Mouse (Mus musculus) lung, embryonic 16.5 days (tissue): ENCODE results near the gene Nin. TPM values are rescaled to one million over a fixed set of nuclear protein-coding genes. Genes with fewer than 3 reads are reported as not detected.

ENCODE experiments used
- ATAC-seq: fragments of 200-750 bp; cut with Nextera tagmentation; 2 replicates; pipeline ENCODE4 v1.8.0; 2017; ENCODE audit warnings: low read depth, mild to moderate bottlenecking, moderate library complexity
- H3K27ac ChIP-seq: fragments of 300-500 bp; sonication (generic); 2 replicates; pipeline ENCODE4 v1.5.1; 2014; ENCODE audit warnings: mild to moderate bottlenecking, control low read depth, low read length
- H3K27me3 ChIP-seq: fragments of 300-500 bp; sonication (generic); 2 replicates; pipeline ENCODE4 v1.6.1; 2014; ENCODE audit warnings: low read depth, low read length, mixed read lengths; ENCODE audit not compliant: control insufficient read depth, insufficient read depth
- H3K36me3 ChIP-seq: fragments of 300-500 bp; sonication (generic); 2 replicates; pipeline ENCODE4 v1.6.1; 2014; ENCODE audit warnings: low read length; ENCODE audit not compliant: control insufficient read depth, insufficient read depth
- H3K4me1 ChIP-seq: fragments of 300-500 bp; sonication (generic); replicated peaks from 2 replicates; pipeline ENCODE4 v1.6.1; 2014; ENCODE audit warnings: low read length, mixed read lengths; ENCODE audit not compliant: control insufficient read depth, insufficient read depth
- H3K4me2 ChIP-seq: fragments of 300-500 bp; sonication (generic); 2 replicates; pipeline ENCODE4 v1.6.1; 2014; ENCODE audit warnings: low read depth, low read length, control low read depth
- H3K4me3 ChIP-seq: fragments of 300-500 bp; sonication (generic); 2 replicates; pipeline ENCODE4 v1.5.1; 2014; ENCODE audit warnings: mild to moderate bottlenecking, low read length, control low read depth
- H3K9ac ChIP-seq: fragments of 300-500 bp; sonication (generic); 2 replicates; pipeline ENCODE4 v1.6.1; 2014; ENCODE audit warnings: low read length, control low read depth
- H3K9me3 ChIP-seq: fragments of 300-500 bp; sonication (generic); 2 replicates; pipeline ENCODE4 v1.6.1; 2016; ENCODE audit warnings: low read length; ENCODE audit not compliant: control insufficient read depth
- WGBS: fragments of 180-500 bp; shearing (Covaris S2); extraction: QIAGEN DNeasy Blood & Tissue Kit; methylation state at CpG from one replicate; pipeline ENCODE4 v1.1.7; 2014; 5-methylcytosine and 5-hydroxymethylcytosine counted together
- polyA plus RNA-seq: library from polyadenylated mRNA; unstranded; fragments of >200 nt; fragmentation: Nextera tagmentation; extraction: Ambion mirVana; gene quantifications from 2 replicates; pipeline ENCODE4 v1.2.1, GENCODE M21; 2015

Gene Nin
- polyA plus RNA-seq, result 11.8 and 12.5 TPM in 2 replicates

GRCm38 (mm10) chr12:70113351-70113750 lies at the start of gene Nin:
Nin (minus strand) TSS chr12:70113717.
- no peaks in the 10 kb centered on the region for H3K36me3 ChIP-seq
- H3K4me3 ChIP-seq, result no peak within 1 kb of the TSS
- peaks cover 16% of the 10 kb centered on the region for H3K4me1 ChIP-seq
- H3K27me3 ChIP-seq, result no peaks in the 10 kb centered on the region
- no peak within 1 kb of the TSS for H3K4me2 ChIP-seq
- 61% methylated on average over 11 of the region's 11 CpGs for WGBS
- no peak within 1 kb of the TSS; the same call in 1 of the 2 replicates for H3K27ac ChIP-seq
- no peak for ATAC-seq
- H3K9me3 ChIP-seq, result no peaks in the 10 kb centered on the region
- no peak within 1 kb of the TSS for H3K9ac ChIP-seq

- no peaks in the 10 kb centered on the region for H3K36me3 ChIP-seq
- no peaks in the 10 kb centered on the region for H3K9me3 ChIP-seq
- ATAC-seq, result peak; percentile 65
- no peak overlapping the region for H3K27ac ChIP-seq
- H3K4me2 ChIP-seq, result no peak overlapping the region
- 29% methylated on average over 5 of the region's 5 CpGs for WGBS
- no peak overlapping the region for H3K4me3 ChIP-seq
- H3K4me1 ChIP-seq, result peaks cover 3% of the 10 kb centered on the region
- no peak overlapping the region for H3K9ac ChIP-seq
- no peaks in the 10 kb centered on the region for H3K27me3 ChIP-seq
These were observed 47.5 kb upstream of the Nin start for GRCm38 (mm10) chr12:70161057-70161456.

- peaks cover 3% of the 10 kb centered on the region for H3K4me1 ChIP-seq
- no peak overlapping the region for H3K9ac ChIP-seq
- H3K27me3 ChIP-seq, result no peaks in the 10 kb centered on the region
- no peak overlapping the region for H3K27ac ChIP-seq
- H3K4me2 ChIP-seq, result no peak overlapping the region
- no peaks in the 10 kb centered on the region for H3K36me3 ChIP-seq
- no peak overlapping the region for H3K4me3 ChIP-seq
- WGBS, result 60% methylated on average over 5 of the region's 5 CpGs
- ATAC-seq, result no peak
- H3K9me3 ChIP-seq, result no peaks in the 10 kb centered on the region
These were observed 44.0 kb upstream of the Nin start for GRCm38 (mm10) chr12:70157292-70158066.

GRCm38 (mm10) chr12:70156222-70156621 lies 42.7 kb upstream of the Nin start:
- H3K9me3 ChIP-seq, result no peaks in the 10 kb centered on the region
- peaks cover 3% of the 10 kb centered on the region; the same call in 1 of the 2 replicates for H3K4me1 ChIP-seq
- H3K27me3 ChIP-seq, result no peaks in the 10 kb centered on the region
- no peak overlapping the region for H3K4me3 ChIP-seq
- no peaks in the 10 kb centered on the region for H3K36me3 ChIP-seq
- ATAC-seq, result no peak
- H3K9ac ChIP-seq, result no peak overlapping the region
- H3K27ac ChIP-seq, result no peak overlapping the region
- WGBS, result 55% methylated on average over 6 of the region's 6 CpGs
- H3K4me2 ChIP-seq, result no peak overlapping the region

GRCm38 (mm10) chr12:70153842-70154241 lies 40.3 kb upstream of the Nin start, which contains the start of gene Abhd12b:
Abhd12b (plus strand) TSS chr12:70154142.
- no peak for ATAC-seq
- H3K36me3 ChIP-seq, result no peaks in the 10 kb centered on the region
- H3K4me3 ChIP-seq, result no peak within 1 kb of the TSS
- H3K9ac ChIP-seq, result no peak within 1 kb of the TSS
- no peaks in the 10 kb centered on the region for H3K27me3 ChIP-seq
- H3K4me2 ChIP-seq, result no peak within 1 kb of the TSS
- H3K9me3 ChIP-seq, result no peaks in the 10 kb centered on the region
- no peaks in the 10 kb centered on the region for H3K4me1 ChIP-seq
- no peak within 1 kb of the TSS for H3K27ac ChIP-seq
- WGBS, result 67% methylated on average over 3 of the region's 3 CpGs

GRCm38 (mm10) chr12:70148631-70149265 lies 35.2 kb upstream of the Nin start:
- Histone ChIP-seq H3K27ac (no peak overlapping the region), H3K4me1 (peaks cover 7% of the 10 kb centered on the region), H3K4me3 (peak overlapping the region; percentile 31), H3K9ac (no peak overlapping the region; the same call in 1 of the 2 replicates), H3K9me3 (no peaks in the 10 kb centered on the region), H3K36me3 (no peaks in the 10 kb centered on the region), H3K4me2 (peak overlapping the region; percentile 48), H3K27me3 (no peaks in the 10 kb centered on the region)
- no peak for ATAC-seq
- 14% methylated on average over 11 of the region's 11 CpGs for WGBS

- Histone ChIP-seq H3K9ac (peak overlapping the region; percentile 33), H3K27ac (no peak overlapping the region), H3K27me3 (no peaks in the 10 kb centered on the region), H3K4me2 (peak overlapping the region; percentile 48), H3K36me3 (no peaks in the 10 kb centered on the region), H3K9me3 (no peaks in the 10 kb centered on the region), H3K4me3 (peak overlapping the region; percentile 31), H3K4me1 (peaks cover 7% of the 10 kb centered on the region)
- ATAC-seq, result 0 out of 2 replicates have a peak, but pooled peaks have one; percentile 20
- 3% methylated on average over 13 of the region's 13 CpGs for whole genome bisulfite sequencing
These were observed 34.6 kb upstream of the Nin start for GRCm38 (mm10) chr12:70147986-70148630.

GRCm38 (mm10) chr12:70145586-70145985 lies 32.1 kb upstream of the Nin start:
- no peaks in the 10 kb centered on the region for H3K27me3 ChIP-seq
- H3K36me3 ChIP-seq, result no peaks in the 10 kb centered on the region
- no peak overlapping the region for H3K9ac ChIP-seq
- ATAC-seq, result no peak
- no peak overlapping the region for H3K27ac ChIP-seq
- H3K4me3 ChIP-seq, result no peak overlapping the region
- no peaks in the 10 kb centered on the region for H3K9me3 ChIP-seq
- H3K4me2 ChIP-seq, result no peak overlapping the region
- WGBS, result 85% methylated on average over 6 of the region's 6 CpGs
- H3K4me1 ChIP-seq, result peaks cover 7% of the 10 kb centered on the region
